In genomic region chr5:117358725-117359124, GRCm38 (mm10) we compare ENCODE assay signal across 8 mouse cellular contexts. TPM values are rescaled to one million over a fixed set of nuclear protein-coding genes. Genes with fewer than 3 reads are reported as not detected.
DNase-seq lines count a peak whose midpoint lies in the region; ATAC-seq and TF ChIP-seq lines count a peak whose summit lies in the region.

No protein-coding gene starts in this region.

- peak; percentile 86 for DNase-seq in A20 (ENCODE audit: low read depth, low spot score)
- DNase-seq in adrenal gland, adult 8-10 months, result peak; percentile 54
- DNase-seq in kidney, postnatal 36 days, result peak; percentile 82 to 93
- DNase-seq in liver, postnatal 0 days, result peak; percentile 84
- peak; percentile 63 to 70 for DNase-seq in thymus, adult 18-20 months

- H3K4me1 ChIP-seq in embryonic facial prominence, embryonic 13.5 days, result peaks cover 53% of the 10 kb centered on the region
- peaks cover 41 to 66% of the 10 kb centered on the region in 2 experiments for H3K4me1 ChIP-seq in heart, embryonic 14.5 days (ENCODE audit: control insufficient read depth in 2 of 2, insufficient read depth in 2 of 2, low read length in 2 of 2)
- peaks cover 39% of the 10 kb centered on the region for H3K4me1 ChIP-seq in liver, postnatal 0 days (ENCODE audit: insufficient read depth)
- H3K4me1 ChIP-seq in neural tube, embryonic 15.5 days, result peaks cover 66% of the 10 kb centered on the region

- H3K27ac ChIP-seq in embryonic facial prominence, embryonic 13.5 days, result no peak overlapping the region
- H3K27ac ChIP-seq in heart, embryonic 14.5 days (replicated peaks in 1 of 2; ENCODE audit: control insufficient read depth in 1 of 2, insufficient read depth in 1 of 2, low read depth in 2 of 2, low read length in 2 of 2), result 0 out of 4 replicates have a peak overlapping the region, but pooled peaks of 1 of the 2 experiments have one; percentile 90
- peak overlapping the region; percentile 92 for H3K27ac ChIP-seq in liver, postnatal 0 days (ENCODE audit: low read depth)
- H3K27ac ChIP-seq in neural tube, embryonic 15.5 days (replicated peaks), result peak overlapping the region; percentile 92; the same call in 1 of the 2 replicates

- H3K27me3 ChIP-seq in embryonic facial prominence, embryonic 13.5 days, result no peaks in the 10 kb centered on the region
- no peaks in the 10 kb centered on the region for H3K27me3 ChIP-seq in heart, embryonic 14.5 days (ENCODE audit: control insufficient read depth, insufficient read depth, low read length)
- no peaks in the 10 kb centered on the region for H3K27me3 ChIP-seq in liver, postnatal 0 days (ENCODE audit: insufficient read depth, low read length)
- no peaks in the 10 kb centered on the region for H3K27me3 ChIP-seq in neural tube, embryonic 15.5 days (replicated peaks)

- H3K9me3 ChIP-seq in embryonic facial prominence, embryonic 13.5 days, result no peaks in the 10 kb centered on the region
- no peaks in the 10 kb centered on the region for H3K9me3 ChIP-seq in heart, embryonic 14.5 days (ENCODE audit: control insufficient read depth, low read length)
- no peaks in the 10 kb centered on the region for H3K9me3 ChIP-seq in liver, postnatal 0 days (ENCODE audit: low read length)
- H3K9me3 ChIP-seq in neural tube, embryonic 15.5 days (replicated peaks), result no peaks in the 10 kb centered on the region

- no peak overlapping the region for H3K4me3 ChIP-seq in embryonic facial prominence, embryonic 13.5 days
- H3K4me3 ChIP-seq in heart, embryonic 14.5 days (ENCODE audit: control insufficient read depth in 1 of 2, insufficient read depth in 1 of 2, low read depth in 1 of 2, low read length in 2 of 2), result peak overlapping the region in 1 of 2 experiments; percentile 97; a peak in 1 of 4 replicates
- peak overlapping the region; percentile 89; the same call in 1 of the 2 replicates for H3K4me3 ChIP-seq in liver, postnatal 0 days (ENCODE audit: low read depth, low read length)
- H3K4me3 ChIP-seq in neural tube, embryonic 15.5 days (replicated peaks), result peak overlapping the region; percentile 92

- no peak for ATAC-seq in embryonic facial prominence, embryonic 13.5 days (ENCODE audit: insufficient number of reproducible peaks, insufficient read depth, low FRiP score, low TSS enrichment, low read depth)
- no peak for ATAC-seq in heart, embryonic 14.5 days (ENCODE audit: insufficient number of reproducible peaks, insufficient read depth, low FRiP score, low read depth)
- no peak for ATAC-seq in liver, postnatal 0 days
- ATAC-seq in neural tube, embryonic 15.5 days (ENCODE audit: low FRiP score), result no peak

- no peak for TF ChIP-seq EP300 in liver, postnatal 0 days (IDR thresholded peaks at IDR 0.05; ENCODE audit: low read depth)

- H3K36me3 ChIP-seq in embryonic facial prominence, embryonic 13.5 days, result peaks cover 5% of the 10 kb centered on the region
- H3K36me3 ChIP-seq in heart, embryonic 14.5 days (ENCODE audit: control insufficient read depth, insufficient read depth, low read length), result peaks cover 12% of the 10 kb centered on the region
- H3K36me3 ChIP-seq in liver, postnatal 0 days (replicated peaks; ENCODE audit: insufficient read depth, low read length), result 0 out of 2 replicates have a peak, but pooled peaks cover 2% of the 10 kb centered on the region
- H3K36me3 ChIP-seq in neural tube, embryonic 15.5 days, result peaks cover 4% of the 10 kb centered on the region; the same call in 1 of the 2 replicates

- peak overlapping the region; percentile 93 for H3K4me2 ChIP-seq in embryonic facial prominence, embryonic 13.5 days
- H3K4me2 ChIP-seq in heart, embryonic 14.5 days (ENCODE audit: low read length), result peak overlapping the region; percentile 88
- H3K4me2 ChIP-seq in liver, postnatal 0 days (ENCODE audit: low read depth, low read length), result peak overlapping the region; percentile 77
- H3K4me2 ChIP-seq in neural tube, embryonic 15.5 days, result peak overlapping the region; percentile 93

- WGBS in embryonic facial prominence, embryonic 13.5 days, result 35% methylated on average over 11 of the region's 11 CpGs
- 43% methylated on average over 11 of the region's 11 CpGs for WGBS in heart, embryonic 14.5 days
- 42% methylated on average over 11 of the region's 11 CpGs for WGBS in liver, postnatal 0 days (ENCODE audit: insufficient replicate concordance)
- 26% methylated on average over 11 of the region's 11 CpGs for WGBS in neural tube, embryonic 15.5 days

- H3K9ac ChIP-seq in embryonic facial prominence, embryonic 13.5 days, result no peak overlapping the region
- H3K9ac ChIP-seq in heart, embryonic 14.5 days (ENCODE audit: low read length), result no peak overlapping the region
- no peak overlapping the region for H3K9ac ChIP-seq in liver, postnatal 0 days (replicated peaks)
- no peak overlapping the region for H3K9ac ChIP-seq in neural tube, embryonic 15.5 days (replicated peaks)

- peak; percentile 75 for TF ChIP-seq CTCF in liver, postnatal 0 days (IDR thresholded peaks at IDR 0.05; ENCODE audit: low read depth)

RNA-seq across cellular contexts. Expression of gene Wsb2, which starts 1.6 kb away (rescaled TPM):
- total RNA-seq in adrenal gland, adult 8-10 months (2022), result 100 to 1,000 TPM; 138 to 152 (median 146) TPM
- 46.1 and 51.7 TPM in 2 replicates for polyA plus RNA-seq in embryonic facial prominence, embryonic 13.5 days (2015; fragmentation: Nextera tagmentation; extraction: Ambion mirVana)
- 92.6 and 97.5 TPM in 2 replicates for polyA plus RNA-seq in heart, embryonic 14.5 days (2014; fragmentation: Nextera tagmentation; extraction: Ambion mirVana)
- polyA plus RNA-seq in liver, postnatal 0 days (2015; fragmentation: Nextera tagmentation; extraction: Ambion mirVana), result 31.7 and 32.3 TPM in 2 replicates
- 255 and 299 TPM in 2 replicates for polyA plus RNA-seq in neural tube, embryonic 15.5 days (2015; fragmentation: Nextera tagmentation; extraction: Ambion mirVana)

RNA-seq across cellular contexts. Expression of gene Rfc5, which starts 30.1 kb away (rescaled TPM):
- 10 to 100 TPM in 2 of 4 experiments, 1 to 10 TPM in 2; 8.8 to 12.1 (median 9.8) TPM for total RNA-seq in adrenal gland, adult 8-10 months (2022)
- 87.7 and 103 TPM in 2 replicates for polyA plus RNA-seq in embryonic facial prominence, embryonic 13.5 days (2015; fragmentation: Nextera tagmentation; extraction: Ambion mirVana)
- 53.9 and 54.5 TPM in 2 replicates for polyA plus RNA-seq in heart, embryonic 14.5 days (2014; fragmentation: Nextera tagmentation; extraction: Ambion mirVana)
- 18.8 and 23.9 TPM in 2 replicates for polyA plus RNA-seq in liver, postnatal 0 days (2015; fragmentation: Nextera tagmentation; extraction: Ambion mirVana)
- polyA plus RNA-seq in neural tube, embryonic 15.5 days (2015; fragmentation: Nextera tagmentation; extraction: Ambion mirVana), result 24.8 and 41.8 TPM in 2 replicates

RNA-seq across cellular contexts. Expression of gene Vsig10, which starts 39.8 kb away (rescaled TPM):
- total RNA-seq in adrenal gland, adult 8-10 months (2022), result 10 to 100 TPM; 22.2 to 64.9 (median 42.7) TPM
- 7.1 and 11.3 TPM in 2 replicates for polyA plus RNA-seq in embryonic facial prominence, embryonic 13.5 days (2015; fragmentation: Nextera tagmentation; extraction: Ambion mirVana)
- polyA plus RNA-seq in heart, embryonic 14.5 days (2014; fragmentation: Nextera tagmentation; extraction: Ambion mirVana), result 3.9 and 6.6 TPM in 2 replicates
- 2.1 and 2.9 TPM in 2 replicates for polyA plus RNA-seq in liver, postnatal 0 days (2015; fragmentation: Nextera tagmentation; extraction: Ambion mirVana)
- 1.8 and 2.5 TPM in 2 replicates for polyA plus RNA-seq in neural tube, embryonic 15.5 days (2015; fragmentation: Nextera tagmentation; extraction: Ambion mirVana)

RNA-seq across cellular contexts. Expression of gene Ksr2, which starts 55.1 kb away (rescaled TPM):
- total RNA-seq in adrenal gland, adult 8-10 months (2022), result 1 to 10 TPM; 5.9 to 9.6 (median 6.8) TPM
- 0.41 and 0.52 TPM in 2 replicates for polyA plus RNA-seq in embryonic facial prominence, embryonic 13.5 days (2015; fragmentation: Nextera tagmentation; extraction: Ambion mirVana)
- polyA plus RNA-seq in heart, embryonic 14.5 days (2014; fragmentation: Nextera tagmentation; extraction: Ambion mirVana), result 0.09 and 0.12 TPM in 2 replicates
- 0.08 and 0.09 TPM in 2 replicates for polyA plus RNA-seq in liver, postnatal 0 days (2015; fragmentation: Nextera tagmentation; extraction: Ambion mirVana)
- polyA plus RNA-seq in neural tube, embryonic 15.5 days (2015; fragmentation: Nextera tagmentation; extraction: Ambion mirVana), result 6.4 and 7.4 TPM in 2 replicates
